In the genomic region with DNA sequence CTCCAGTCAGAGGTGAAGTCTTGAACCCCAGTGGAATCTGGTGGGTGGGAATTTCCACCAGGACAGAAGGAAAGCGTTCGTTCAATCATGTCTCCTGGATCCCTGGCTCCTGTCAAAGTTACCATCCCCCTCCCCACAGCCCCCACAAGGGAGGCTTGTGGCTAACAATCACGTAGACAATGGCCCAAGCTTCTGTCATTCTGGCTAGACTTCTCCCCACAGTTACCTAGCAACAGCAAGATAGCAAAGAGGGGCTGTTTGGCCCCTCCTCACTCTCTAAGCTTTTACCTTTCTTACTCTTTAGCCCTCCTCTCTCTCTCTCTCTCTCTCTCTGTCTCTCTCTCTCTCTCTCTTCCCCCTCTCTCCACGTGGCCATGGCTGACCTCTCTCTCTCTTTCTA, we compare ENCODE assay signal across 14 mouse cellular contexts.
A peak's percentile ranks its signal among the peaks of the same experiment; 100 is the strongest.
DNase-seq lines count a peak whose midpoint lies in the region; ATAC-seq lines count a peak whose summit lies in the region.
"Had no signal": no experiment of that assay in that cellular context is flagged by ENCODE, and none has a peak within 500 bp of the region (broad histone marks: within the 10 kb centered on the region; RNA-seq: fewer than 3 reads in every experiment).

No protein-coding gene starts in this region.

- H3K27ac ChIP-seq in forebrain, embryonic 14.5 days (ENCODE audit: low read depth, low read length) = no peak overlapping the region
- H3K27ac ChIP-seq in midbrain, embryonic 13.5 days = 0 out of 2 replicates have a peak overlapping the region, but pooled peaks have one; percentile 6
- H3K27ac ChIP-seq: limb, embryonic 12.5 days had no signal

- H3K4me3 ChIP-seq in forebrain, embryonic 14.5 days (ENCODE audit: low read depth, low read length) = no peak overlapping the region
- no peak overlapping the region for H3K4me3 ChIP-seq in midbrain, embryonic 13.5 days (replicated peaks)
- H3K4me3 ChIP-seq: limb, embryonic 12.5 days had no signal

- H3K4me2 ChIP-seq in forebrain, embryonic 14.5 days (ENCODE audit: low read length) = no peak overlapping the region
- no peak overlapping the region for H3K4me2 ChIP-seq in midbrain, embryonic 13.5 days (replicated peaks)
- H3K4me2 ChIP-seq: heart, embryonic 11.5 days; limb, embryonic 12.5 days had no signal

- H3K4me1 ChIP-seq in forebrain, embryonic 14.5 days (ENCODE audit: control insufficient read depth, insufficient read depth, low read length) = peaks cover 6% of the 10 kb centered on the region; the same call in 1 of the 2 replicates
- peaks cover 14% of the 10 kb centered on the region for H3K4me1 ChIP-seq in midbrain, embryonic 13.5 days (replicated peaks)

- peak; percentile 44 for ATAC-seq in forebrain, embryonic 14.5 days
- ATAC-seq in midbrain, embryonic 13.5 days = peak; percentile 51; the same call in 1 of the 2 replicates
- ATAC-seq: activated CD4-positive, CD25-positive, alpha-beta regulatory T cell, adult 4 months had no signal

- peak; percentile 21 for DNase-seq in ES-CJ7 (ENCODE audit: low read depth, low spot score)
- peak; percentile 52 for DNase-seq in embryo, embryonic 10 days (ENCODE audit: low spot score)
- DNase-seq in forebrain, embryonic 14.5 days (ENCODE audit: low spot score) = peak; percentile 56
- no peak for DNase-seq in thymus, postnatal 4 days
- no peak for DNase-seq in lung, postnatal 4 days
- no peak for DNase-seq in urinary bladder, postnatal 25 days (ENCODE audit: low spot score)
- DNase-seq: cerebellum, adult 11 months; gastrocnemius, postnatal 10 days; kidney, adult 9 months; lung, adult 18-20 months had no signal

- H3K36me3 ChIP-seq in forebrain, embryonic 14.5 days (ENCODE audit: control insufficient read depth, insufficient read depth, low read length) = no peaks in the 10 kb centered on the region
- H3K36me3 ChIP-seq in midbrain, embryonic 13.5 days = no peaks in the 10 kb centered on the region
- H3K36me3 ChIP-seq: limb, embryonic 12.5 days had no signal

- WGBS in forebrain, embryonic 14.5 days = 28% methylated on average over 4 of the region's 4 CpGs
- WGBS in midbrain, embryonic 13.5 days = 16% methylated on average over 4 of the region's 4 CpGs

- H3K9ac ChIP-seq in forebrain, embryonic 14.5 days (ENCODE audit: low read length) = no peak overlapping the region
- no peak overlapping the region for H3K9ac ChIP-seq in midbrain, embryonic 13.5 days (replicated peaks)
- H3K9ac ChIP-seq: limb, embryonic 12.5 days had no signal

- no peaks in the 10 kb centered on the region for H3K27me3 ChIP-seq in forebrain, embryonic 14.5 days (replicated peaks; ENCODE audit: control insufficient read depth, insufficient read depth, low read length)
- H3K27me3 ChIP-seq in midbrain, embryonic 13.5 days = no peaks in the 10 kb centered on the region
- H3K27me3 ChIP-seq: limb, embryonic 12.5 days had no signal

- no peaks in the 10 kb centered on the region for H3K9me3 ChIP-seq in forebrain, embryonic 14.5 days (replicated peaks; ENCODE audit: control insufficient read depth, low read length)
- H3K9me3 ChIP-seq in midbrain, embryonic 13.5 days = no peaks in the 10 kb centered on the region
- H3K9me3 ChIP-seq: limb, embryonic 12.5 days had no signal

Comparison
In these comparisons a context has a peak if more than half of its experiments do, and no peak if none do; other contexts are left out.
1. DNase-seq: peak in ES-CJ7 (single experiment), embryo, embryonic 10 days (single experiment) and forebrain, embryonic 14.5 days (single experiment); none in thymus, postnatal 4 days (single experiment), lung, postnatal 4 days (0 of 2) and urinary bladder, postnatal 25 days (single experiment).